Mouse (Mus musculus): ENCODE results near the gene Rgs9.
"Not testable (repeated sequence)": the region's sequence is repeated elsewhere in the genome, so short reads cannot be mapped to it uniquely, and the experiment has no call there.

Rgs9 gene

GRCm38 (mm10) chr11:109297710-109298375 lies at the start of gene Rgs9:
Rgs9 (minus strand) TSS chr11:109298129.
- DNase-seq (ENCODE audit: low read depth, low spot score): peak; percentile 87

- DNase-seq (ENCODE audit: low read depth, low spot score): no peak
Observed at GRCm38 (mm10) chr11:109347242-109347959, 49.5 kb upstream of the Rgs9 start.

- no peak for DNase-seq (ENCODE audit: low read depth, low spot score)
Observed at GRCm38 (mm10) chr11:109343991-109344599, 46.2 kb upstream of the Rgs9 start.

- DNase-seq (ENCODE audit: low read depth, low spot score): no peak
Observed at GRCm38 (mm10) chr11:109343558-109343957, 45.6 kb upstream of the Rgs9 start.

- not testable (repeated sequence) for DNase-seq (ENCODE audit: low read depth, low spot score)
Observed at GRCm38 (mm10) chr11:109342666-109343065, 44.7 kb upstream of the Rgs9 start.

- no peak for DNase-seq (ENCODE audit: low read depth, low spot score)
Observed at GRCm38 (mm10) chr11:109340541-109340940, 42.6 kb upstream of the Rgs9 start.

GRCm38 (mm10) chr11:109339155-109339938 lies 41.4 kb upstream of the Rgs9 start:
- no peak for DNase-seq (ENCODE audit: low read depth, low spot score)

GRCm38 (mm10) chr11:109335890-109336289 lies 38.0 kb upstream of the Rgs9 start:
- DNase-seq (ENCODE audit: low read depth, low spot score): no peak

- DNase-seq (ENCODE audit: low read depth, low spot score): no peak
Observed at GRCm38 (mm10) chr11:109334773-109335172, 36.8 kb upstream of the Rgs9 start.

GRCm38 (mm10) chr11:109332722-109333121 lies 34.8 kb upstream of the Rgs9 start:
- no peak for DNase-seq (ENCODE audit: low read depth, low spot score)

- peak; percentile 89 for DNase-seq (ENCODE audit: low read depth, low spot score)
Observed at GRCm38 (mm10) chr11:109331424-109331824, 33.5 kb upstream of the Rgs9 start.

- no peak for DNase-seq (ENCODE audit: low read depth, low spot score)
Observed at GRCm38 (mm10) chr11:109330706-109331393, 32.9 kb upstream of the Rgs9 start.

GRCm38 (mm10) chr11:109329331-109329730 lies 31.4 kb upstream of the Rgs9 start:
- DNase-seq (ENCODE audit: low read depth, low spot score): no peak

- no peak for DNase-seq (ENCODE audit: low read depth, low spot score)
Observed at GRCm38 (mm10) chr11:109327952-109328351, 30.0 kb upstream of the Rgs9 start.

GRCm38 (mm10) chr11:109327381-109327780 lies 29.5 kb upstream of the Rgs9 start:
- no peak for DNase-seq (ENCODE audit: low read depth, low spot score)

GRCm38 (mm10) chr11:109326270-109326669 lies 28.3 kb upstream of the Rgs9 start:
- DNase-seq (ENCODE audit: low read depth, low spot score): no peak

GRCm38 (mm10) chr11:109320361-109320933 lies 22.5 kb upstream of the Rgs9 start:
- no peak for DNase-seq (ENCODE audit: low read depth, low spot score)

- DNase-seq (ENCODE audit: low read depth, low spot score): no peak
Observed at GRCm38 (mm10) chr11:109319946-109320345, 22.0 kb upstream of the Rgs9 start.

GRCm38 (mm10) chr11:109319471-109319870 lies 21.5 kb upstream of the Rgs9 start:
- DNase-seq (ENCODE audit: low read depth, low spot score): no peak

- no peak for DNase-seq (ENCODE audit: low read depth, low spot score)
Observed at GRCm38 (mm10) chr11:109316921-109317320, 19.0 kb upstream of the Rgs9 start.
